Mouse (Mus musculus) frontal cortex, postnatal 14 days (tissue): ENCODE measurements around the gene Sprr2f.

ENCODE experiments used
- DNase-seq, 2 experiments: peaks; one replicate each; pipeline ENCODE4 v3.0.0; 2022; ENCODE audit warnings: low spot score in 2 of 2

Sprr2f gene

DNA sequence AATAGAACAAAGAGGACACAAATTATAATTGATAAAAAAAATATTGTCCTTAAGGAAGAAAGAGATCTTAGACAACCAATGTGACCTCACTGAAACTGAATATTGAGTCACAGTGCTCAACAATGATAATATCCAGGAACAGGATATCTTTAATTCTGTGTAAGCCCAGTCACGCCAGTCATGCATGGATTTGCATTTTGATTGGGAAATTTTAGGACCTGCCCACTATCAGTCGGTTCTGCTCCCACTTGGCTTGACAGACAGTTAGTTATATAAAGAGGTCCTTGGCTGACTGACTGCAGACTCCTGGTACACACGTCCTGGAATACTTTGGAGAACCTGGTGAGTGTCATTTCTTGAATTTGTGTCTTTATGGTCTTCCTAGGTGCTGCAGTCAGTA is at the start of gene Sprr2f:
Gene Sprr2f (plus strand): TSS at position 301 of the 400 bp plus-strand sequence.
- no peak for DNase-seq

DNA sequence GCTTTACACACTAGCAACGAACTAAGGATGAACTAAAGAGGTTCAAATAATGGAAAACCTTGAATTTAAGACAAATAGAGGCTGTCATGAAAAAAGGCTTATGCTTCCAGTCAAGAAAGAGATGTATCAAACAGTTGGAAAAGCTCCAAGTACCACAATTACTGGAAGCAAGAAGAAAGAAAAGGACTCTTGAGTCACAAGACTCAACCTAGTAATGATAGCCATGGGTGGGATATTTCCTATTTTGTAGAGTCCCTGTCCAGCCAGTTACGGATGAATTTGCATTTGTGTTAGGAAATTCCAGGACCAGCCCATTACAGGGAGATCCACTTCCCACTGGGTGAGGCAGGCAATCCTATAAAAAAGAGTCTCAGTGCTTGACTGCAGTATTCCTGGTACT is 48.7 kb upstream of the Sprr2f start, which contains the start of gene Sprr2b:
Gene Sprr2b (plus strand): TSS at position 301 of the 400 bp plus-strand sequence.
- DNase-seq, result no peak

DNA sequence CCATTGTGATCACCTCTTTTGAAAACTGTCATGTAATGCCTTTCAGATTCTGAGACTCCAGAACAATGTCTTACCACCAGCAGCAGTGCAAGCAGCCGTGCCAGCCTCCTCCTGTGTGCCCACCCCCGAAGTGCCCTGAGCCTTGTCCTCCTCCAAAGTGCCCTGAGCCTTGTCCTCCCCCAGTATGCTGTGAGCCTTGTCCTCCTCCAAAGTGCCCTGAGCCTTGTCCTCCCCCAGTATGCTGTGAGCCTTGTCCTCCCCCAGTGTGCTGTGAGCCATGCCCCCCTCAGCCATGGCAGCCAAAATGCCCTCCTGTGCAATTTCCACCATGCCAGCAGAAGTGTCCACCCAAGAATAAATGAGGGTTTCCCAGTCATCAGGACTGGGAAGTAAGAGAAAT is 47.6 kb upstream of the Sprr2f start:
- DNase-seq, result no peak

DNA sequence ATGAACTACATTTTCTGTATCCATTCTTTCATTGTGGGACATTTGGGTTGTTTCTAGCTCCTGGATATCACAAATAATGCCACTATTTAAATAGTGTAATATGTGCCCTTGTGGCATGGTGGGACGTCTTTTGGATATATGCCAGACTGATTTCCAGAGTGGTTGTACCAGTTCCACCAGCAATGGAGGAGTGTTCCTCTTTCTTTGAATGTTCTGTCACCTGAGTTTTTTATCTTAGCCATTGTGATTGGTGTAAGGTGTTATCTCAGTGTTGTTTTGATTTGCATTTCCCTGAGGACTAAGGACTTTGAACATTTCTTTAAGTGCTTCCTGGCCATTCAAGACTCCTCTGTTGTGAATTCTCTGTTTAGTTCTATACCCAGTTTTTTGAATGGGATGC is 28.7 kb upstream of the Sprr2f start:
- no peak for DNase-seq

DNA sequence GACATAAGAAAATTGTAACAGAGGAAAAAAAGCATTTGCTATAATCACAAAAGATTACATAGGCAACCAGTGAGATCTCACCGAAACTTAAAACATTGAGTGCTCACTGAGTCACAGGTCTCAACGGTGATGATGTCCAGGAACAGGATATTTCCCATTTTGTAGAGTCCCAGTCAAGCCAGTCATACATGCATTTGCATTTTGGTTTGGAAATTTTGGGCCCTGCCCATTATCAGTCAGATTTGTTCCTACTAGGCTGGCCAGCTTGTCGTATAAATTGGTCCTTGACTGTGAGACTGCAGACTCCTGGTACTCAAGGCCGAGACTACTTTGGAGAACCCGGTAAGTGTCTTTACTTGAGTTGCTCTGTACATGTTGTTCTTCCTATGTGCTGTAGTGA is 26.1 kb upstream of the Sprr2f start, which contains the start of gene Sprr2d:
Gene Sprr2d (plus strand): TSS at position 301 of the 400 bp plus-strand sequence.
- no peak for DNase-seq

DNA sequence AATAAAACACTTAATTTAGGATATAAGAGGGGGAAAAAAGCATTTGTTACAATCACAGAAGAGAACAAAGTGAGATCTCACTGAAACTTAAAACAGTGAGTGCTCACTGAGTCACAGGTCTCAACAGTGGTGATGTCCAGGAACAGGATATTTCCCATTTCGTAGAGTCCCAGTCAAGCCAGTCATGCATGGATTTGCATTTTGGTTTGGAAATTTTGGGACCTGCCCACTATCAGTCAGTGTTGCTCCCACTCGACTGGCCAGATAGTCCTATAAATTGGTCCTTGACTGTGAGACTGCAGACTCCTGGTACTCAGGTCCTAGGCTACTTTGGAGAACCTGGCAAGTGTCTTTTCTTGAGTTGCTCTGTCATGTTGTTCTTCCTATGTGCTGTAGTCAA is 13.1 kb upstream of the Sprr2f start, which contains the start of gene Sprr2e:
Gene Sprr2e (plus strand): TSS at position 301 of the 400 bp plus-strand sequence.
- DNase-seq, result no peak

DNA sequence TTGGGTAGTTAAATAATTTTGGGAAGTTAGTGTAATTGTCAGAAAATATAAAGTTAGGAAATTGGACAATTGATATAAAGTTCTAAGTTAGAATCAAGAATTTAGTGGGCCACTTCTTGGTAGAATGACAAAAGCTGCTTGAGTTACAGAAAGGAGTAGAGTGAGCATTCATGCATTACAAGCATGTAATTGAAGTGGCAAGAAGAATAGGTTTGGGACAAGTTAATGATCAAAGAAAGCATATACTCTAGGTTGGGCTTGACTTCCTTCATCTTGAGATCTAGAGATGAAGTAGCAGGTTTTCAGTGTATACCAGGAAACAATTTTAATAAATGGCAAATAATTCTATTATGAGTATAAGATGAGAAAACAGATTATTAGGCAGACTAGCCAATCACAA is 3.4 kb upstream of the Sprr2f start:
- DNase-seq, result no peak

DNA sequence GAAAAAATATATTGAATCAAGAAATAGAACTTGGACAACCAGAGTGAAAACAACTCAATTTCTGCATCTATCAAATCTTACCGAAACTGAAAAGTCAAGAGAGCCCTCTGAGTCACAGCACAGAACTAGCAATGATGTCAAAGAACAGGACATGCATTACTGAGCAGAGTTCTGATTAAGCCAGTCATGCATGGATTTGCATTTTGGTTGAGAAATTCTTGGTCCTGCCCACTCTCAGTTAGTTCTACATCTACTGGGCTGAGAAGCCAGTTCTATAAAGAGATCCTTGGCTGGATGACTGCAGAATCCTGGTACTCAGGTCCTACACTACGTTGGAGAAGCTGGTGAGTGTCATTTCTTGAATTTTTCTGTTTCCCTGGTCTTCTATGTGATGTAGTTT is 8.6 kb downstream of the Sprr2f start:
- no peak for DNase-seq

DNA sequence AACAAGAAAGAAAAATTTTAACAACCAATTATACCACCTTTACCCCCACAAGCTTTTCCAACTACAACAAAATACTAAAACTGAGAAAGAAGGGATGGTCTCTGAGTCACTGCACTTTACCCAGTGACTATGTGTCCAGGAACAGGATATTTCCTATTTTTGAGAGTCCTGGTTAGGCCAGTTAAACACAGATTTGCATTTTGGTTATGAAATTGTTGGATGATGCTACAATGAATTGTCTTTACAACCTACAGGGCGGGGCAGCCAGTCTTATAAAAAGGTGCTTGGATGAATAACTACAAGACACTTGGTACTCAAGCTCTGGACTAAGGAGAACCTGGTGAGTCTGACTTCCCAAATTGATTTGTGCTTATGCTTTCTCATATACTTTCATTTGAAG is 20.4 kb downstream of the Sprr2f start, which contains the start of gene Sprr2h:
Gene Sprr2h (plus strand): TSS at position 301 of the 400 bp plus-strand sequence.
- DNase-seq, result no peak

DNA sequence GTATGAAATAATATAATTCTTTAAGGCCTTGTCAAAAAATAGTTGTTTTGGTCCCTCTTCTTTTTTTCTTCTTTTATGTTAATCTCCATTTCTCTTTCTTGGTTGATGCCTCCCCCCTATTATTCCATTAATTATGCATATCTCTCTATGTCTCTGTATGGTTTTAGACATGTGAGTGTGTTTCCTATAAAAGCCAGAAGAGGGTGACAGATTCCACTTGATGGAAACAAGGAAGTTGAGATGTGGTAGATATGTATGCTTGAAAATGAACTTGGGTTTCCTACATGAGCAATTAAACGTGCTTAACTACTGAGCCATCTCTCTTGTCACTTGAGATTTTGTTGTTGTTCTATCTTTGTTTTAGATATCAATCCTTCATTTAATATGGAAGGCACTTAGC is 29.3 kb downstream of the Sprr2f start:
- no peak for DNase-seq

DNA sequence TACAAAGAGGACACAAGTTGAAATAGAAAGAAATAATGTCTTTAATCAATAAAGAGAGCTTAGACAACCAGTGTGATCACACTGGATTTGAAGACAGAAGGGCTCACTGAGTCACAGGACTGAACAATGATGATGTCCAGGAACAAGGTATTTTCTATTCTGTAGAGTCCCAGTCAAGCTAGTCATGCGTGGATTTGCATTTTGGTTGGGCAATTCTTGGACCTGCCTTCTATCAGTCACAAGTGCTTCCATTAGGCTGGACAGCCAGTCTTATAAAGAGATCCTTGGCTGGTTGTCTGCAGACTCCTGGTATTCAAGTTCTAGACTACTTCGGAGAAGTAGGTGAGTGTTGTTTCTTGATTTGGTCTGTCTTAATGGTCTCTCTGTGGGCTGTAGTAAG is 42.7 kb downstream of the Sprr2f start, which contains the start of gene Sprr2i:
Gene Sprr2i (plus strand): TSS at position 301 of the 400 bp plus-strand sequence.
- no peak for DNase-seq
